Mouse (Mus musculus): ENCODE measurements around the gene Pkp2.

Pkp2 gene

GRCm38 (mm10) chr16:16261481-16261880 is 48.4 kb downstream of the Pkp2 start:
- DNase-seq (ENCODE audit: low read depth, low spot score), result no peak

DNA sequence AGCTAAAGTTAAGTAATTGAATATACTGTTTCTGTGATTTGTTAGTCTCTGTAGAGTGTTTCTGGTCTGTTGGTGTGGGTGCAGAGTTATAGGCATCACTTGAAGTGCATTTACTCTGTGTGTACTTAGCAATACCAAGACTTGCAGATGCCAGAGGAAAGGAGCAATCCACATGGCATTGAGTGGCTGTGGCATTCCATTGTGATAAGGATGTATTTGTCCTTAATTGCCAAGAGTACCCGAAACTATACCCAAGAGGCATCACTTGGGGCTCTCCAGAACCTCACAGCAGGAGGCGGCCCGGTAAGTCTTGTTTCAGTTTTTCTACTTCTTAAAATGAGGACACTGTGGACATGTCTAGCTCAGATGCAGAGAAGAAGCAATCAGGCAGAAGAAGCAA is 49.3 kb downstream of the Pkp2 start:
- no peak for DNase-seq (ENCODE audit: low read depth, low spot score)

GRCm38 (mm10) chr16:16272978-16273377 is 59.9 kb downstream of the Pkp2 start:
- DNase-seq (ENCODE audit: low read depth, low spot score), result no peak

GRCm38 (mm10) chr16:16273752-16274151 is 60.6 kb downstream of the Pkp2 start:
- DNase-seq (ENCODE audit: low read depth, low spot score), result peak; percentile 7

DNA sequence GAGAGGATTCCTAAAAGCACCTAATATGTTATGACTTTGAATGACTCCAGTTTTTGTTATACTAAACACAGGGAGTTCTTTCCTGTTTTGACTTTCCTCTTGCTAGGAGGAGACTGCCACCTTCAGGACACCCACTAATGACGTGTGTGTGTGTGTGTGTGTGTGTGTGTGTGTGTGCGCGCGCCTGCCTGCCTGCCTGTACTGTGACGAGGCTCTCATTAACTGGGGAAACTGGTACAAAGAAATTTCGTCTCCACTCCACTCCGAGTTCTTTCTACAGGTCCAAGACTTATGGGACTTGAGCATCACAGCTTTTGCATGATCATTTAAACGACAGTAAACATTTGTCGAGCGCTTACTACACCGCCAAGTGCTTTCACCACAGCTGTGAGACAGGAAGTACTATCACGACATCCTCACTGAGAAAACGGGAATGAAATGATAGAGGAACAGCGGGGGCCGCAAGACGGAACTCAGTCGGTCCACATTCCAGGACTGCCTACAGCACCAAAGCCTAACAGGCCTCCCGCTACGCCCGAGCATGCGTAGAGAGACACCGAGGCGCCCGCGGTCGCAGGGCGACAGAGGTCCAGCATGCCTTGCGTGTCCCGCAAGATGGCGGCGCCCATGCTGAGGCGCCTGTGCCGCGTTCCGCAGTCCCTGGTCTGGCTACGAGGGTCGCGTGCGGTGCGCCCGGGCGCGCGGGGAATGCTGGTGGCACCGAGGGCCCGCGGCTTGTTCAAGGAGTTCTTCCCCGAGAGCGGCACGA is 89.4 kb downstream of the Pkp2 start, which contains the start of gene Yars2:
Gene Yars2 (plus strand): TSS at position 597 of the 769 bp plus-strand sequence.
- peak; percentile 95 for DNase-seq (ENCODE audit: low read depth, low spot score)

- DNase-seq (ENCODE audit: low read depth, low spot score), result peak; percentile 79
Observed at GRCm38 (mm10) chr16:16303138-16303827, 90.2 kb downstream of the Pkp2 start.

DNA sequence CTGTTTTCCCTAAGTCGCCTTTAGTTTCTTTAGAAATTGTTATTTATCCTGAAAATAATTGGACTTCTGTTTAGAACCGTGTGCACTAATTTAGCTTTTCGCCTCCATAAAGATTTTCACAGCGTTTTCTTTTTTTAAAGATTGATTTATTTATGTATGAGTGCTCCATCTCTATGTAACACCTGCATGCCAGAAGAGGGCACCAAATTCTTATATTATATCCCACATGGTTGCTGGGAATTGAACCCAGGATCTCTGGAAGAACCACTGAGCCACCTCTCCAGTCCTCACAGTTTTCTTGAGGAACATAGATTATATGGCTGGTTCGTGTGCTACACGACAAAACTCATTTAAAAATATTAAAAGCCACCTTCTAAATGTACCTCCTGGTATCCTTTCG is 90.8 kb downstream of the Pkp2 start:
- peak; percentile 47 for DNase-seq (ENCODE audit: low read depth, low spot score)

DNA sequence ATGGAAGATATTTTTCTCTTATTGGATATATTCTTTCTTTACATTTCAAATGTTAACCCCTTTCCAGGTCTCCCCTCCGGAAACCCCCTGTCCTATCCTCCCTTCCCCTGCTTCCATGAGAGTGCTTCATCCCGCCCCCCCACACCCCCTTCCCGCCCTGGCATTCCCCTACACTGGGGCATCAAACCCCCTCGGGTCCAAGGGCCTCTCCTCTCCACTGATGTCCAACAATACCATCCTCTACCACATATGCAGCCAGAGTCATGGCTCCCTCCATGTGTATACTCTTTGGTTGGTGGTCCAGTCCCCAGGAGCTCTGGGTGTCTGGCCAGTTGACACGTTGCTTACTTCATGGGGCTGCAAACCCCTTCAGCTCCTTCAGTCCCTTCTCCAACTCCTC is 98.2 kb downstream of the Pkp2 start:
- no peak for DNase-seq (ENCODE audit: low read depth, low spot score)
